Mouse (Mus musculus) layer of hippocampus, postnatal 14 days (tissue): ENCODE data around the gene Fasn. TPM values are rescaled to one million over a fixed set of nuclear protein-coding genes. Genes with fewer than 3 reads are reported as not detected.

Experiments
- DNase-seq, 2 experiments: peaks; one replicate each; pipeline ENCODE4 v3.0.0; 2021 to 2022; ENCODE audit warnings: low spot score in 2 of 2, mixed read lengths in 1 of 2
- total RNA-seq, 2 experiments: library from RNA; stranded (reverse); gene quantifications; 2 replicates each; pipeline ENCODE4 v1.2.3; 2021

The Fasn gene
- total RNA-seq, 2 experiments from 2014 or later, result 223 to 257 TPM

GRCm38 (mm10) chr11:120829757-120830532, 5.6 kb upstream of the Fasn start:
- DNase-seq, result no peak

GRCm38 (mm10) chr11:120828416-120828815, 4.1 kb upstream of the Fasn start:
- DNase-seq, result no peak

GRCm38 (mm10) chr11:120826016-120826953, 1.9 kb upstream of the Fasn start:
- DNase-seq, result no peak

- no peak for DNase-seq
Measured at GRCm38 (mm10) chr11:120825289-120825863, 1.0 kb upstream of the Fasn start.

- DNase-seq, result no peak
Measured at GRCm38 (mm10) chr11:120824787-120825288, 491 bp upstream of the Fasn start.

GRCm38 (mm10) chr11:120823551-120823947, 798 bp downstream of the Fasn start:
- peak in 1 of 2 experiments; percentile 64 for DNase-seq

GRCm38 (mm10) chr11:120822831-120823550, 1.4 kb downstream of the Fasn start:
- DNase-seq, result no peak

- DNase-seq, result no peak
Measured at GRCm38 (mm10) chr11:120822321-120822720, 2.0 kb downstream of the Fasn start.

GRCm38 (mm10) chr11:120821076-120821922, 3.0 kb downstream of the Fasn start:
- no peak for DNase-seq

- DNase-seq, result no peak
Measured at GRCm38 (mm10) chr11:120820546-120820945, 3.8 kb downstream of the Fasn start.

GRCm38 (mm10) chr11:120819556-120819955, 4.8 kb downstream of the Fasn start:
- no peak for DNase-seq

- DNase-seq, result no peak
Measured at GRCm38 (mm10) chr11:120818251-120818650, 6.1 kb downstream of the Fasn start.

GRCm38 (mm10) chr11:120817358-120817757, 7.0 kb downstream of the Fasn start:
- DNase-seq, result no peak

GRCm38 (mm10) chr11:120812068-120812467, 12.3 kb downstream of the Fasn start:
- no peak for DNase-seq

- no peak for DNase-seq
Measured at GRCm38 (mm10) chr11:120808010-120808409, 16.3 kb downstream of the Fasn start.

GRCm38 (mm10) chr11:120805375-120806298, 18.7 kb downstream of the Fasn start:
- DNase-seq, result no peak

GRCm38 (mm10) chr11:120804769-120805168, 19.6 kb downstream of the Fasn start:
- no peak for DNase-seq

- no peak for DNase-seq
Measured at GRCm38 (mm10) chr11:120804274-120804673, 20.1 kb downstream of the Fasn start.
